Mouse (Mus musculus): ENCODE measurements around the gene Dnajb12. TPM values are rescaled to one million over a fixed set of nuclear protein-coding genes. Genes with fewer than 3 reads are reported as not detected.

Gene Dnajb12
- total RNA-seq (2021), result 10 to 100 TPM; 47.3 to 49.6 TPM
- long read RNA-seq, experiment 1, transcript Dnajb12-204 (9 exons, 3,070 nt), result minor isoform, 17 of 67 reads
- long read RNA-seq, experiment 1, transcript Dnajb12-205 (9 exons, 3,041 nt), result major isoform, 34 of 67 reads
- long read RNA-seq, experiment 1, partial matches to known transcripts, result 8 of 67 reads
- long read RNA-seq, experiment 1, other reads (novel, unspliced or antisense), result 6 of 67 reads
- long read RNA-seq, experiment 2, transcript Dnajb12-205 (9 exons, 3,041 nt), result major isoform, 19 of 55 reads
- long read RNA-seq, experiment 2, transcript Dnajb12-204 (9 exons, 3,070 nt), result minor isoform, 14 of 55 reads
- long read RNA-seq, experiment 2, transcript Dnajb12-201 (9 exons, 2,238 nt), result minor isoform, 10 of 55 reads
- long read RNA-seq, experiment 2, partial matches to known transcripts, result 4 of 55 reads
- long read RNA-seq, experiment 2, other reads (novel, unspliced or antisense), result 6 of 55 reads

DNA sequence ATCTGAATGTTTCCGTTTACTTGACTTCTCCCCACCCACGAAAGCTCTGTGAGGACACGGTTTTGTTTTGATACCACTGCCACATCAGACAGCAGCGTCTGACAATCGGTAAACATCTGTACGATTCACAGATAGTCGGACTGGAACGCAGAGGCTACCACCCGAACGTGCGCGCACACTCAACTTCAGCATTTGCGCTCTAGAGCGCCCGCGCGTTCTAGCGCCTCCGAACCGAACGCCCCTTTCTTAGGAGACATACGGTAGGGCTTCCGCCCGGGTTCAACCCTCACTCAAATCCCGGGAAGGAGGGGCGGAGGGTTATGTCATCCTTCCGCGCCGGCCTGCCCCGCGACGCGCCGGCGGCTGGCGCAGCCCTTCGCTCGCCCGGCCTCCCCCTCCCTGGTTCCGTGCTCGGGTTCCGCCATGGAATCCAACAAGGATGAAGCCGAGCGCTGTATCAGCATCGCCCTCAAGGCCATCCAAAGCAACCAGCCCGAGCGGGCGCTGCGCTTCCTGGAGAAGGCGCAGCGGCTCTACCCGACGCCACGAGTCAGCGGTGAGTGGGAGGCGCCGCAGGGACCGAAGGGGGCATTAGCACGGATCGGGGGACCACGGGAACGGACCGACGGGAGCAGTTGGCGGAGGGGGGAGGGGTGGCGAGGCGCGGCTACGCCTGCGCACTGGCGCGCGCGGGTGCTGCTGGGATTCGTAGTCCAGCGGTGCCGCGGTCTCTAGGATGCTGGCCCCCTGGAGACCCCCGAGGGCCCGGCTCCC is at the start of gene Dnajb12:
Dnajb12 (plus strand) TSS at position 302 of the 774 bp plus-strand sequence.
- peak; percentile 94 to 95 for DNase-seq (ENCODE audit: low spot score in 2 of 2)

DNA sequence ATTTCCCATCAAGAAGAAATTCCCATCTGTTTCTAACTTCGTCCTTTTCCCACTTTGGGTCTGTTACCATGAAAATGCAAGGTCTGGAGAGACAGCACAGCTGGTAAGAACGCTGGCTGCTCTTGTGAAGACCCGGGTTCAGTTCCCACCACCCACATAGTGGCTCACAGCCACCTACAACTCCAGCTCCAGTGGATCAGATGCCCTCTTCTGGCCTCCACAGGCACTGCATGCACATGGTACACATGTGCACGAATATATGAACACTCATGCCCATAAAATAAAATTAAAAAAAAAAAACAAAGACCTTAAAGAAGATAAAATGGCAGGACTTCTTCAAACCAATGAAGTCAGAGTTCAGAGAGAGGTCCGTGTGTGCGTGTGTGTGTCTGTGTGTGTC is 49.5 kb upstream of the Dnajb12 start:
- DNase-seq (ENCODE audit: low spot score in 2 of 2), result no peak

DNA sequence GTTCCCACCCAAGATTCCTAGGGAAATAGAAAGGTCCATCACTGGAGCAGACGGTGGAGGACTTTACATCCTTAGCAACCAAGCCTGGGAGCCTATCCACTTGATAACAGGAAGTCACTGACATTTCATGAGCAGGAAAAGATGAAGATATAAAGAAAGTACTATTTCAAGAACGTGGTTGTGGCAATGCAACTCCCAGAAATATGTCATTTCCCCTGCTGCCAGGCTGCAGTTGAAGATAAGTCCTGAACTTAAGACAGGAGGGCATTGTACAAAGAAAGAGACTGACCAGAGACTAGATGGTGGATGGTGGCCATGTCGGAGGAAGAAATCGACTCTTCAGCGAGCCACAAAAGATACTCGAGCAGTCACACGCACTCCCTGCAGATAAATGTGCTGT is 47.4 kb upstream of the Dnajb12 start:
- no peak for DNase-seq (ENCODE audit: low spot score in 2 of 2)

DNA sequence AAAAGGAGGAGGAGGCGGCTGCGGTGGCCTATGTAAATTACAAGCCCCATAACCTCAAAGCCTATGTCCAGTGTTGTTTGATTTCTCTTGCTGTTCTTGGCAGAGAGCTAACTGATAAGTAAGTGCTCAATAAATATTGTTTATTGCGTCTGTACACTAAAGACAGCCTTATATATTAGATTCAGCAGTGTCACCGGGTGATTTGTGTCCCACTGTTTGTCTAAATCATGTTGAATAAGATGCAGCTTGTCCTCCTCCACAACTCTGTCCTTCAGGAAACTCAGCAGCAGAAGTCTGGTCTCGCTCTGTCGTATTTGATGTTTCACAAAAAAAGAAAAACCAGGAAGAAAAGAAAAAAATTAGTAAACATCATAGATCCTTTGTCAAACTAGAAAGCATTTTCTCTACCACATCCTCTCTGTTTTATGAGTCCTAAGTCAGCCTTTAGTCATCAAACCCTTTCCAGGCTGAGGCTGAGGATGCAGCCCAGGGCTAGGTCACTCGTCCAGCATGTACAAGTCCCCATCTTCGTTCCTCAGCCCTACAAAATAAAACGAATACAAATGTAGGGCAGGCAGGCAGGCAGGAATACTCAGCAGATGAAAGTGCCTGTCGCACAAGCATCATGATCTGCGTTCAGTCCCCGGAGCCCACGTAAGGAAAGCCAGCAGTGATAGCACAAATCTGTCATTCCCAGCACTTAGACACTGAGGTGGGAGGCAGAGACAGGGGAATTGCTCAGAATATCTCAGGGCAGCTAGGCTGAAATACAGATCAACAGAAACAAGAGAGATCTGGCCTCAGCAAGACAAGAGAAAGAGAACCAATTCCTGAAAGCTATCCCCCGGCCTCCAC is 43.8 kb upstream of the Dnajb12 start:
- peak in 1 of 2 experiments; percentile 25 for DNase-seq (ENCODE audit: low spot score in 2 of 2)

DNA sequence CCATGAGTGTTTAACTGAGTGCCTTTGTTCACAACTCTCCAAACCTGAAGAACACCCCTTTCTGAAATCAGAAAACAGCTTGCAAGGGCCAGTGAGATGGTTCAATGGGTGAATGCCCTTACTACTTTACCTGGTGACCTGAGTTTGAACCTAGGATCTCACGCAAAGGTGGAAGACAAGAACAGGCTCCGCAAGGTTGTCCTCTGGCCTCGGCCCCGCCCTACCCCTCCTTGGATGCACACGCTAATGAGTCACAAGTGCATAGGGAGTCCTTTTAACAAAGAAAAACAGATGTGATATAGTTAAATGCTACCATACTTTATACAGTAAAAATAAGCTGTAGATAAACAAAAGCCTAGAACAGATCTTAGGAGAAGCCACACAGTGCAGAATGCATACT is 41.9 kb upstream of the Dnajb12 start:
- DNase-seq (ENCODE audit: low spot score in 2 of 2), result no peak

GRCm38 (mm10) chr10:59841434-59841833 is 37.9 kb upstream of the Dnajb12 start:
- DNase-seq (ENCODE audit: low spot score in 2 of 2), result peak in 1 of 2 experiments; percentile 44

- DNase-seq (ENCODE audit: low spot score in 2 of 2), result no peak
Observed at GRCm38 (mm10) chr10:59843125-59843524, 36.2 kb upstream of the Dnajb12 start.

DNA sequence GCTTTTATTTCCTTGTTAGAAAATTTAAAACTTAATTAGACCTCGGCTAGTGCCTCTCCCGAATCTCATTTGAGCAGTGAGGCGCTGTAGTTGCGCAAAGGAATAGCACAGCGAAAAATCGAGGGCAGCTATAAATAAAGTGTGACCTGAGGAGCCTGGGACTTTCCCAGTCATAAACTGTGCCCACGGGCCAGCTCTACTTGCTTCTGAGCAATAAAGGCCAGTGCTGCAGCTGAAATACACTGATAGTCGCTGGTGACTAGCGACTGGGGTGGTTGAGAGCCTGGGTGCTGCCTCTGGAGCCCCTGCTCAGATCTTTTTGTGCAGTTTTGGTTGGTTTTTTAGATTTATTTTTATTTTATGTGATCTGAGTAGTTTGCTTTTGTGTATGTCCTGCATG is 34.7 kb upstream of the Dnajb12 start:
- DNase-seq (ENCODE audit: low spot score in 2 of 2), result no peak

DNA sequence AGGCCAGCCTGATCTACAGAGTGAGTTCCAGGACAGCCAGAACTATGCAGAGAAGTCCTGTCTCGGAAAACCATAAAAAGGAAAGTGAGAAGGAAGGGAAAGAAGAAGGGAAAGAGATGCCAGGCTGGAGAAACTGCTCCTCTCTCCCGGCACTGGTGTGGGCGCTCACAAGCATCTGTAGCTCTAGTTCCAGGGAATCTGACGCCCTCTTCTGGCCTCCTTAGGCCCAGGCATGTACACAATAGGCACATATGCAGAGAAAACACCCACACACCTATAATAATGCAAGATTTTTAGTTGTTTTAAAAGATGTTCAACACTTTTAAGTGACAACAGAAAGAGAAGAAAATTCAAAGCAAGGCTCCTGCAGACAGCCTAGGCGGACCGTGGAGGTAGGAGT is 32.9 kb upstream of the Dnajb12 start:
- DNase-seq (ENCODE audit: low spot score in 2 of 2), result peak; percentile 54 to 74

DNA sequence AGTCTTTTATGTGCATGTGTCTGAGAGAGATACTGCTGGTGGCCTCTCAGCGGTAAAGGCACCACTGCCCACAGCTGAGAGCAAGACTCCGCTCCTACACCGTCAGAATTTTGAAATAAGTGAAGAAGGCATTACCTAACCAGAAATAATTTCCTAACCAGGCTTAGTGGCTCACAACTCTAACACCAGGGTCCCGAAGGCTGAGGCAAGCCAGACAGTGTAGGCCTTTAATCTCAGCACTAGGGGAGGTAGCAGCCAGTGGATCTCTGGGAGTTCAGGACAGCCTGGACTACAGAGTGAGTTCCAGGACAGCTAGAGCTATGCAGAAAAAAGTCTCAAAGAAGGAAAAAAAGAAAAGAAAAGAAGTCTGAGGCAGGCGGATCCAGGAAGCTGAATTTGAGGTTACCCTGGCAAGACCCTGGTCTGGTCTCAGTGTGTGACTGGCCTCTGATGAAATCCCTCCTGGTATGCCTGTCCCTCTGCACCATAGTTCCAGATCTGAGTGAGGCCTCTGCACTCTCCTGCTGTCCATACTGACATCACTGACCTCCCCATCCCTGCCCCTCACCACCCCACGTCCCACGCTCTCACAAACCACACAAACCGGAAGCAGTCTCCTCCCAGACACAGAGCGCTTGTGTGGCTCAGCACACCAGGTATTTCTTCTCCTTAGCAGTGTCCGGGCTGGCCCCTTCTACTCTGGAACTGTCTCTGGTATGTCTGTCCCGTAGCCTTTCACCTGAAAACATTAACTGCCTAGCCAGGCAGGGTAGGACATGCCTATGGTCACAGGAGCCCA is 31.1 kb upstream of the Dnajb12 start:
- no peak for DNase-seq (ENCODE audit: low spot score in 2 of 2)

DNA sequence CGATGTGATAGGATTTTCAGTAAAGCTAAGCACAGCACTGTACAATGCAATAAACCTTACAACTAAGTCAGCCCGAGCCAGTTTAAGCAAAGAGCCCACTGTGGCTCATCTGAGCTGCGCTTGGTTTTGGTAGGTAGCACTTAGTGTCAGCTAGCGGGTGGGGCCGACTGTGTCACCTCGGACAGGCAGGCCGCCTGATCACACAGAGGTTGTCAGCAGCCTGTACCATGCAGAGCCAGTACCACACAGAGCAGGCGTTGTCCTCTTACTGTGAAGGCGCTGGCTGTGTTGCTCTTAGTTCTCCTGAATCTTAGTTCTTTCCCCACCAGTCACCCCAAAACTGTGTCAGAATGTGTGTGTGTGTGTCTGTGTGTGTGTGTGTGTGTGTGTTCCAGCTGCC is 30.4 kb upstream of the Dnajb12 start:
- DNase-seq (ENCODE audit: low spot score in 2 of 2), result no peak

- no peak for DNase-seq (ENCODE audit: low spot score in 2 of 2)
Observed at GRCm38 (mm10) chr10:59849371-59849770, 30.0 kb upstream of the Dnajb12 start.

- DNase-seq (ENCODE audit: low spot score in 2 of 2), result no peak
Observed at GRCm38 (mm10) chr10:59857157-59857556, 22.2 kb upstream of the Dnajb12 start.

DNA sequence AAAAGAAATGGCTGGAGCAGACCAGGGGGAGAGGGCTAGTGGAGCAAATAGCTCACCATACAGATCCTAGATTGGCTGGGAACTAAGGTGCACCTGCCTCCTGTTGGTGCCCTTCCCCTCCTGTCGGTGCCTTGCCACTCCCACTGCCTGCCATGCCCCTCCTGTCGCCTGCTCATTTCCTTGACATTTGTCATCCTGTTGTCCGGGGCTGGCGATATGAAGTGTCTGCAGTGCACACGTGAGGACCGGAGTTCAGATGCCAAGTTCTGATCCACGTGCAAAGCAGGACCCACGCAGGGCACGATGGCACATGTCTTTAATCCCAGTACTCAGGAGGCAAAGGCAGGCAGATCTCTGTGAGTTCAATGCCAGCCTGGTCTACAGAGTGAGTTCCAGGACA is 18.7 kb upstream of the Dnajb12 start:
- DNase-seq (ENCODE audit: low spot score in 2 of 2), result no peak

DNA sequence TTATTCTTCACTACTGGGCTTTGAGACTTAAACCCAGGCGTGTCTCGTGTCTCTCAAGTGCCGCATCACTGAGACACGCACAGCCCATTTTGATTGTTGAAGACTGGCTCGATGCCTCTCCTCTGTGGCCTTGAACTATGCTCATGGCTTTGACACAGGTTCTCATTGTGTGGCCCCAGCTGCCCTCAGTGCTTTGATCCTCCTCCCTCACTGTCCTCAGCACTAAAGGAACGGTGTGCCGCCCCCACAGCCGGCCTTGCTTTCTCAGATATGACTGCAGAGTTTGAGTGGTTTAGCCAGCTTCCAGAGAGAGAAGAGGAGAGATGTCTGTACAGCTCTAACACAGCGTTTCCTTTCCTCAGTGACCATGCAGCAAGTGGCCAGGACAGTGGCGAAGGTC is 18.2 kb upstream of the Dnajb12 start:
- DNase-seq (ENCODE audit: low spot score in 2 of 2), result no peak

GRCm38 (mm10) chr10:59862816-59863440 is 16.4 kb upstream of the Dnajb12 start:
- no peak for DNase-seq (ENCODE audit: low spot score in 2 of 2)

- DNase-seq (ENCODE audit: low spot score in 2 of 2), result no peak
Observed at GRCm38 (mm10) chr10:59863620-59864019, 15.7 kb upstream of the Dnajb12 start.

DNA sequence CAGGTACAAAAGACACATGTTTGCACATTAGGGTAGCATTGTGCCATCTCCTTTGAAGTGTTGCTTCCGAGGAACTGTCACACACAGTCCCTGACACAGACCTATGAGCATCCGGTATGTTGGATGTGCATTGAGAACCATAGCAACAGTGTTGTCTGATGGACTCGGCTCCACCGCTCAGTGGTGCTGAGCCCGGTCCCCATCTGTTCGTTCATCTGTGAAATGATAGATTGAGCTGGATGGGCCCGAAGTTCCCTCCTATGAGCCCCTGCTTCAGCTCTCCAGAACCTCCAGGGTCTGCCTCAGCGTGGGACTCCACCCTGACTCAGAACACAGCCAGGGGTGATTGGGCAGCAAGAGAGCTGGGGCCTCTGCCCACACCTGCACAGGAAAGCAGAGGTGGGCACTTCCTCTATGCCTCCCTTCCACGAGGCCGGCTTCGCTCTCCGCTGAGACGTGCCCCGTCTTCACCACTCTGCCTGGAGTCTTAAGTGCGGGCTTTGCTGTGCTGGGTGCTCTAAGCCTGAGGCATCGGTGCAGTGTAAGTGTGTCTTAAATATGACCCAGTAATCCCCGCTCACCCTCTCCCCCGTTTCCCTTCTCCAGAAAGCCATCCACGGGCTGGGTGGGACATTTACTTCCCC is 15.0 kb upstream of the Dnajb12 start:
- DNase-seq (ENCODE audit: low spot score in 2 of 2), result no peak

DNA sequence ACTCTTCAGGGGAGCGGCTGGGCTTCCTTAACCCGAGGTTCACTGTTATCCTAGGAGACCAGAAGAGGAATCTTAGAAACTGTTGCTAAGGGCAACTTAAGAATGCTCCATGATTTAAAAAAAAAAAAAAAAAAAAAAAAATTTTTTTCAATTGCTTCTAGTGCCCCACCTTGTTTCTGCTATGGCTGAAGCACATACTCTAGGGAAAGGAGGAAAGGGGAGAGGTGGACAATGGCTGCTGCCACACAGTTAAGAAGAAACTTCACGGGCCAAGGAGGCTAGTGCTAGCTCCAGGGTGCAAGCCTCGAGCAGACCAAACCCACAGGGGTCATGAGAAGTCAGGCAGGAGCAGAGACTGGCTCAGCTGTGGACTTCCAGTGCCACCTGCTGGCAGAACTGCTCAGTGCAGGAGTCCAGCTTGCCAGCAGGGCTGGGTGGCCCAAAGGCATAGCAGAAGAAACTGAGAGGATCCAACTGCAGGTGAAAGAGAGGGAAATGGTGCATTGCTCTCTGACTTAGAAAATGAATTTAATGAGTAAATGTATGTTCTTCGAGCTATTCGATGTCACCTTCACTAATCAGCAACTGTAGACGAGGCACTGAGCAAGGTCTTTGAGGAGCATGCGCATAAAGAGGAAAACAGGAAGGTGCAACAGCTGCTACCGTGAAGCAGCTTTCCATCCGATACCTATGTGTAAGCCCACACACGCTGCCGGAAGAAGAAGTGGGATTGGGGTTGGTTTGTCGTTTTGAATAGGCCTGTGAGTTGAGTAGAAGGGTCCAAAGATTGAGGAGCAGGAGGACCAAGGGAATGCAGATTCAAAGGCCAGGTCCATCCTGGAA is 14.3 kb upstream of the Dnajb12 start:
- peak; percentile 86 to 92 for DNase-seq (ENCODE audit: low spot score in 2 of 2)

All from left cerebral cortex, adult 18-20 months (tissue).